Mouse (Mus musculus): ENCODE results near the gene Rin2. TPM values are rescaled to one million over a fixed set of nuclear protein-coding genes. Genes with fewer than 3 reads are reported as not detected.

The Rin2 gene
- polyA plus RNA-seq, 1 experiment from 2014 or later = 16.0 TPM

GRCm38 (mm10) chr2:145674496-145675141, 396 bp upstream of the Rin2 start:
- 6% methylated on average over 23 of the region's 23 CpGs for WGBS
- Histone ChIP-seq H3K27me3 (ENCODE audit: insufficient read depth, poor library complexity, severe bottlenecking) (no peaks in the 10 kb centered on the region; the same call in 1 of the 2 replicates), H3K4me3 (peak overlapping the region; percentile 77), H3K36me3 (no peaks in the 10 kb centered on the region), H3K9me3 (peaks cover 6% of the 10 kb centered on the region; the same call in 1 of the 2 replicates), H3K4me1 (replicated peaks) (peaks cover 27% of the 10 kb centered on the region), H3K27ac (peak overlapping the region; percentile 89)
- peak; percentile 10 for DNase-seq (ENCODE audit: low spot score)

- peak overlapping the region; percentile 89 for H3K27ac ChIP-seq
- H3K4me3 ChIP-seq = peak overlapping the region; percentile 77
- WGBS = 9% methylated on average over 27 of the region's 27 CpGs
- DNase-seq (ENCODE audit: low spot score) = no peak
- no peaks in the 10 kb centered on the region; the same call in 1 of the 2 replicates for H3K27me3 ChIP-seq (ENCODE audit: insufficient read depth, poor library complexity, severe bottlenecking)
- H3K36me3 ChIP-seq = no peaks in the 10 kb centered on the region
- peaks cover 27% of the 10 kb centered on the region for H3K4me1 ChIP-seq (replicated peaks)
- H3K9me3 ChIP-seq = peaks cover 6% of the 10 kb centered on the region; the same call in 1 of the 2 replicates
These were observed 935 bp downstream of the Rin2 start for GRCm38 (mm10) chr2:145675756-145676543.

GRCm38 (mm10) chr2:145676544-145676925, 1.5 kb downstream of the Rin2 start:
- Histone ChIP-seq H3K9me3 (peaks cover 6% of the 10 kb centered on the region; the same call in 1 of the 2 replicates), H3K36me3 (no peaks in the 10 kb centered on the region), H3K4me3 (no peak overlapping the region), H3K27me3 (ENCODE audit: insufficient read depth, poor library complexity, severe bottlenecking) (no peaks in the 10 kb centered on the region; the same call in 1 of the 2 replicates), H3K4me1 (replicated peaks) (peaks cover 27% of the 10 kb centered on the region), H3K27ac (no peak overlapping the region)
- WGBS = 62% methylated on average over 3 of the region's 3 CpGs
- no peak for DNase-seq (ENCODE audit: low spot score)

GRCm38 (mm10) chr2:145676936-145677335, 1.9 kb downstream of the Rin2 start:
- DNase-seq (ENCODE audit: low spot score) = no peak
- Histone ChIP-seq H3K27ac (no peak overlapping the region), H3K36me3 (no peaks in the 10 kb centered on the region), H3K4me1 (replicated peaks) (peaks cover 27% of the 10 kb centered on the region), H3K9me3 (peaks cover 6% of the 10 kb centered on the region; the same call in 1 of the 2 replicates), H3K27me3 (ENCODE audit: insufficient read depth, poor library complexity, severe bottlenecking) (no peaks in the 10 kb centered on the region; the same call in 1 of the 2 replicates), H3K4me3 (no peak overlapping the region)
- WGBS = 75% methylated on average over 2 of the region's 2 CpGs

GRCm38 (mm10) chr2:145680141-145680540, 5.1 kb downstream of the Rin2 start:
- H3K36me3 ChIP-seq = no peaks in the 10 kb centered on the region
- no peak overlapping the region for H3K4me3 ChIP-seq
- peaks cover 6% of the 10 kb centered on the region; the same call in 1 of the 2 replicates for H3K9me3 ChIP-seq
- no peak for DNase-seq (ENCODE audit: low spot score)
- no peaks in the 10 kb centered on the region; the same call in 1 of the 2 replicates for H3K27me3 ChIP-seq (ENCODE audit: insufficient read depth, poor library complexity, severe bottlenecking)
- WGBS = 87% methylated on average over 2 of the region's 2 CpGs
- H3K4me1 ChIP-seq (replicated peaks) = peaks cover 14% of the 10 kb centered on the region
- H3K27ac ChIP-seq = no peak overlapping the region

GRCm38 (mm10) chr2:145680762-145681161, 5.7 kb downstream of the Rin2 start:
- peaks cover 8% of the 10 kb centered on the region for H3K4me1 ChIP-seq (replicated peaks)
- H3K27me3 ChIP-seq (ENCODE audit: insufficient read depth, poor library complexity, severe bottlenecking) = no peaks in the 10 kb centered on the region; the same call in 1 of the 2 replicates
- WGBS = 88% methylated on average over 9 of the region's 9 CpGs
- no peak overlapping the region for H3K27ac ChIP-seq
- H3K9me3 ChIP-seq = peaks cover 6% of the 10 kb centered on the region; the same call in 1 of the 2 replicates
- no peak for DNase-seq (ENCODE audit: low spot score)
- no peak overlapping the region for H3K4me3 ChIP-seq
- H3K36me3 ChIP-seq = no peaks in the 10 kb centered on the region

GRCm38 (mm10) chr2:145681626-145682025, 6.6 kb downstream of the Rin2 start:
- H3K4me1 ChIP-seq (replicated peaks) = 0 out of 2 replicates have a peak, but pooled peaks cover 2% of the 10 kb centered on the region

GRCm38 (mm10) chr2:145682924-145683323, 7.9 kb downstream of the Rin2 start:
- Histone ChIP-seq H3K9me3 (no peaks in the 10 kb centered on the region), H3K4me1 (replicated peaks) (no peaks in the 10 kb centered on the region), H3K27me3 (ENCODE audit: insufficient read depth, poor library complexity, severe bottlenecking) (no peaks in the 10 kb centered on the region), H3K4me3 (no peak overlapping the region), H3K36me3 (no peaks in the 10 kb centered on the region), H3K27ac (no peak overlapping the region)
- 75% methylated on average over 3 of the region's 3 CpGs for WGBS
- DNase-seq (ENCODE audit: low spot score) = no peak

More at GRCm38 (mm10) chr2:145681626-145682025, 6.6 kb downstream of the Rin2 start:
- Histone ChIP-seq H3K27me3 (ENCODE audit: insufficient read depth, poor library complexity, severe bottlenecking) (no peaks in the 10 kb centered on the region), H3K9me3 (peaks cover 6% of the 10 kb centered on the region; the same call in 1 of the 2 replicates), H3K36me3 (no peaks in the 10 kb centered on the region), H3K4me3 (no peak overlapping the region), H3K27ac (no peak overlapping the region)
- no peak for DNase-seq (ENCODE audit: low spot score)
- 82% methylated on average over 4 of the region's 4 CpGs for WGBS

GRCm38 (mm10) chr2:145683536-145683935, 8.5 kb downstream of the Rin2 start:
- H3K27me3 ChIP-seq (ENCODE audit: insufficient read depth, poor library complexity, severe bottlenecking) = no peaks in the 10 kb centered on the region
- no peaks in the 10 kb centered on the region for H3K36me3 ChIP-seq
- no peak for DNase-seq (ENCODE audit: low spot score)
- no peaks in the 10 kb centered on the region for H3K4me1 ChIP-seq (replicated peaks)
- WGBS = 81% methylated on average over 3 of the region's 3 CpGs
- H3K9me3 ChIP-seq = no peaks in the 10 kb centered on the region
- H3K4me3 ChIP-seq = no peak overlapping the region
- H3K27ac ChIP-seq = no peak overlapping the region

- no peaks in the 10 kb centered on the region for H3K36me3 ChIP-seq
- DNase-seq (ENCODE audit: low spot score) = no peak
- no peak overlapping the region for H3K27ac ChIP-seq
- no peaks in the 10 kb centered on the region for H3K4me1 ChIP-seq (replicated peaks)
- no peak overlapping the region for H3K4me3 ChIP-seq
- 96% methylated on average over 1 of the region's 1 CpGs for WGBS
- no peaks in the 10 kb centered on the region for H3K9me3 ChIP-seq
- H3K27me3 ChIP-seq (ENCODE audit: insufficient read depth, poor library complexity, severe bottlenecking) = no peaks in the 10 kb centered on the region
These were observed 9.1 kb downstream of the Rin2 start for GRCm38 (mm10) chr2:145684151-145684550.

- Histone ChIP-seq H3K27ac (no peak overlapping the region), H3K4me3 (no peak overlapping the region), H3K36me3 (no peaks in the 10 kb centered on the region), H3K4me1 (replicated peaks) (peaks cover under 1% of the 10 kb centered on the region; the same call in 1 of the 2 replicates), H3K9me3 (no peaks in the 10 kb centered on the region), H3K27me3 (ENCODE audit: insufficient read depth, poor library complexity, severe bottlenecking) (no peaks in the 10 kb centered on the region)
- no peak for DNase-seq (ENCODE audit: low spot score)
- WGBS = 87% methylated on average over 8 of the region's 8 CpGs
These were observed 9.9 kb downstream of the Rin2 start for GRCm38 (mm10) chr2:145684891-145685290.

GRCm38 (mm10) chr2:145686017-145686416, 11.0 kb downstream of the Rin2 start:
- H3K9me3 ChIP-seq = no peaks in the 10 kb centered on the region
- H3K36me3 ChIP-seq = no peaks in the 10 kb centered on the region
- H3K4me1 ChIP-seq (replicated peaks) = peaks cover 5% of the 10 kb centered on the region; the same call in 1 of the 2 replicates
- DNase-seq (ENCODE audit: low spot score) = no peak
- H3K27me3 ChIP-seq (ENCODE audit: insufficient read depth, poor library complexity, severe bottlenecking) = no peaks in the 10 kb centered on the region
- no peak overlapping the region for H3K4me3 ChIP-seq
- 91% methylated on average over 4 of the region's 4 CpGs for WGBS
- H3K27ac ChIP-seq = no peak overlapping the region
